Mouse (Mus musculus) cerebellum, adult 2 months (tissue): ENCODE measurements around the gene Ap5s1. TPM values are rescaled to one million over a fixed set of nuclear protein-coding genes. Genes with fewer than 3 reads are reported as not detected.

Source experiments
- DNase-seq, 2 experiments: peaks; one replicate each; pipeline ENCODE4 v3.0.0; 2021
- H3K27ac ChIP-seq: fragments of 200-500 bp; 2 replicates; pipeline ENCODE4 v1.5.1; 2012; ENCODE audit warnings: low read length, control low read depth, inconsistent platforms; ENCODE audit not compliant: insufficient read depth
- H3K27me3 ChIP-seq: fragments of 200-500 bp; 2 replicates; pipeline ENCODE4 v1.6.1; 2012; ENCODE audit warnings: inconsistent platforms, mild to moderate bottlenecking, low read length, moderate library complexity; ENCODE audit not compliant: control insufficient read depth, insufficient read depth
- H3K4me1 ChIP-seq: fragments of 200-500 bp; 2 replicates; pipeline ENCODE4 v1.6.1; 2011; ENCODE audit warnings: low read length; ENCODE audit not compliant: control insufficient read depth, insufficient read depth
- H3K4me3 ChIP-seq: fragments of 200-500 bp; replicated peaks from 2 replicates; pipeline ENCODE3; 2011; ENCODE audit warnings: mild to moderate bottlenecking, low read depth, low read length, control low read depth; ENCODE audit not compliant: insufficient read depth
- CTCF ChIP-seq: fragments of 200-500 bp; IDR thresholded peaks from 2 replicates; pipeline ENCODE4 v1.5.1; 2011; ENCODE audit warnings: low read depth, mild to moderate bottlenecking, control low read depth, low read length, moderate library complexity, borderline replicate concordance; ENCODE audit not compliant: insufficient read depth
- POLR2A ChIP-seq: fragments of 200-500 bp; IDR thresholded peaks from 2 replicates; pipeline ENCODE4 v1.6.1; 2011; ENCODE audit warnings: low read length, control low read depth, borderline replicate concordance; ENCODE audit not compliant: insufficient read depth
- WGBS: fragments of 180-500 bp; shearing (Covaris S2); methylation state at CpG from one replicate; pipeline ENCODE4 v1.1.7; 2018; 5-methylcytosine and 5-hydroxymethylcytosine counted together
- polyA plus RNA-seq: library from polyadenylated mRNA; depleted of rRNA; stranded (reverse); fragments of >200 nt; gene quantifications from 2 replicates; pipeline ENCODE4 v1.2.3, GENCODE M21; 2012

Ap5s1 gene
- polyA plus RNA-seq, 1 experiment = 43.7 TPM

DNA sequence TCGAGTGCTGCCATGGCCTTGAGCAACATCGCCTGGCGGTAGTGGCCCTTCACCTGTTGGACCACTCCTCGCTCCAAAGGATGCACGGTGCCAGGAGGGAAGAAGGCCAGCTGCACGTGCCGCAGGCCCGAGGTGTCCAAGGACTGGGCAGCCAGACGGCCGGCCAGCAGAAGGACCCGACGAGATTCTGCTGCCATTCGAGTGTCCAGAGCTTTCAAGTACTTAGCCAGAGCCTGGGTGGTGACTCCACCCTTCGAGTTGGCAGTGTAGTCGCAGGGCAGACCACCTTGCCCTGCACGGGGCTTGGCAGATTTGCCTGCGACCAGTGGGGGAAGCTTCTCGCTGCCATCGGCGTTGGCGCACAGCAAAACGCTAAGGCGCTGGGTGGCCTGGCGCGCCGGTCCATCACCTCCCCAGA, 28.0 kb upstream of the Ap5s1 start:
- TF ChIP-seq CTCF = no peak
- Histone ChIP-seq H3K4me3 (peak overlapping the region; percentile 65), H3K27me3 (no peaks in the 10 kb centered on the region), H3K27ac (no peak overlapping the region), H3K4me1 (peaks cover 15% of the 10 kb centered on the region)
- DNase-seq = peak in 1 of 2 experiments; percentile 40
- 4% methylated on average over 26 of the region's 26 CpGs for WGBS

DNA sequence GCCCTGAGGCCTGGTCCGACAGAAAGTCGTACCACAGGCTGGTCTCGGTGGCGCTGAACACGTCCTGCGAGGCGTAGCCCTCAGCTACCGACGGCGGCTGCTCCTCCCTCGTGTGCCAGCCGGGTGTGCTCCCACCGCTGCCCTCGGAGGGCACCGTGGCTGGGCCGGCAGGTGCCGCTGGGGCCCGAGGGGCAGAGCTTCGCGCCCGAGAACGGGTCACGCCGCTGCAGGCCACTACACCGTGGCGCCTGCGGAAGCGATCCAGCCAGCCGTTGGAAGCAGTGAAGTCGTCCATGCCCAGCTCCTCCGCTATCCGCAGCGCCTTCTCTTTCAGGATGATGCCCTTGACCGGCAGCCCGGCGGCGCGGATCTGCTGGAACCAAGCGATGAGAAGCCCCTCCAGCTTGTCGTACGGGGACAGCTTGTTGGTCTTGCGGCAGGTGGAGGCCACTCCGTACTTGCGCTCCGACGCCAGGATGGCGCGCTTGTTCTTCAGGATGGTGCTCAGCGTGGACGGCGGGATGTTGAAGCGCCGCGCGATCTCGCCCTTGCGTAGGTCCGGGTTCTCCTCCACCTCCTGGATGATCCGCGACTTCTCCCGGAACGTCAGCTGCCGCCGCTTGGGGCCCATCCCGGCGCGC, 27.5 kb upstream of the Ap5s1 start:
- Histone ChIP-seq H3K4me1 (peaks cover 15% of the 10 kb centered on the region), H3K27ac (peak overlapping the region; percentile 15), H3K4me3 (peak overlapping the region; percentile 65), H3K27me3 (no peaks in the 10 kb centered on the region)
- no peak for TF ChIP-seq POLR2A
- no peak for TF ChIP-seq CTCF
- peak; percentile 70 to 75 for DNase-seq
- under 1% methylated on average over 67 of the region's 67 CpGs for WGBS

DNA sequence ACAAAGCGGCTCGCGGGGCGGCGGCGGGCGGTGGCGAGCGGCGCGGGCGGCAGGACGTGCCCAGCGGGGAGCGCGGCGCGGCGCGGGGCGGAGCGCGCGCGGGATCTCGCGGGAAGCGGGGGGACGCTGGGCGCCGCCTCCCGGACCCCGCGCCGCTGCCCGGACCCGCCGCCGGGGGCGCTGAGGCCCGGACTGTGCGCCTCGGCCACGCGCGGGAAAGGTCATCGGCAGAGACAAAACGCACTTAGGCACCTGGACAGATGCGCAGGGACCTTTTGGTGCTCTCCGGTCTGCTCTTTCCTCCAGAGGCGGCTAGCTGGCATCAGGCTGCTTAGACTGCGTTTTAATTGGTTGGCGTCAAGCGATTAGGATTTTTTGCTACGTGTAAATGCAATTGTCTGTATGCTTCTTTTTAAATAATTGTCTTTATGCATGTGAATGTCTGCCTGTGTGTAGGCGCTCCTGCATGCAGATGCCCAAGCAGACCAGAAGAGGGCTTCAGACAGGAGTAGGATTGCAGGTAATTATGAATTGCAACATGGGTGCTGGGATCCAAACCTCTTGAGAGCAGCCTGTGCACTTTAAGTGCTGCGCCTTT, 26.8 kb upstream of the Ap5s1 start, which contains the start of gene Cenpb:
TSS of gene Cenpb (minus strand) at position 78 of the 598 bp plus-strand sequence.
- DNase-seq = peak; percentile 87 to 88
- Histone ChIP-seq H3K4me1 (peaks cover 15% of the 10 kb centered on the region), H3K27ac (peak within 1 kb of the TSS; percentile 80), H3K27me3 (no peaks in the 10 kb centered on the region), H3K4me3 (peak within 1 kb of the TSS; percentile 95)
- 3% methylated on average over 56 of the region's 57 CpGs for WGBS
- TF ChIP-seq CTCF = peak; percentile 56; the same call in 1 of the 2 replicates
- TF ChIP-seq POLR2A = peak; percentile 76

DNA sequence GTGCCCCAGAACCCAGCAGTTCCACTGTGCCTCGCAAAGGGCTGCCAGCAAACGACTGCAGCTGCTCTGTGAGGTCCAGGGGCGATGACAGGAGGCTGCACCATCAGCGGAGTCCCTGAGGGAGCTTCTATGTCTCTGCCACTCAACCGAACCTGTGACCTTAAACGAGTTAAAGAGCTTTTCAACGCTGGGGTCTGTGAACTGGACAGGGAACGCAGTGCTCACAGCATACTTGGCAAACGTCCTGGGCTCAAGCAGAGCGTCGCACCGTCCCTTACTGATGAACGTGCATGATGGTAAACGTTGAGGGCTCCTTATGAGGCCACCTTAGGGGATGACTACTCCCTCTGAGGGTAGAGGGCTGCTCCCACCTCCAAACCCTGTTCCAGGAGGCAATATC, 20.5 kb upstream of the Ap5s1 start:
- 1% methylated on average over 14 of the region's 14 CpGs for WGBS
- peak overlapping the region; percentile 92 for H3K4me3 ChIP-seq
- no peak for TF ChIP-seq POLR2A
- no peak for TF ChIP-seq CTCF
- peak overlapping the region; percentile 38; the same call in 1 of the 2 replicates for H3K27ac ChIP-seq
- peaks cover 6% of the 10 kb centered on the region; the same call in 1 of the 2 replicates for H3K4me1 ChIP-seq
- H3K27me3 ChIP-seq = no peaks in the 10 kb centered on the region
- no peak for DNase-seq

DNA sequence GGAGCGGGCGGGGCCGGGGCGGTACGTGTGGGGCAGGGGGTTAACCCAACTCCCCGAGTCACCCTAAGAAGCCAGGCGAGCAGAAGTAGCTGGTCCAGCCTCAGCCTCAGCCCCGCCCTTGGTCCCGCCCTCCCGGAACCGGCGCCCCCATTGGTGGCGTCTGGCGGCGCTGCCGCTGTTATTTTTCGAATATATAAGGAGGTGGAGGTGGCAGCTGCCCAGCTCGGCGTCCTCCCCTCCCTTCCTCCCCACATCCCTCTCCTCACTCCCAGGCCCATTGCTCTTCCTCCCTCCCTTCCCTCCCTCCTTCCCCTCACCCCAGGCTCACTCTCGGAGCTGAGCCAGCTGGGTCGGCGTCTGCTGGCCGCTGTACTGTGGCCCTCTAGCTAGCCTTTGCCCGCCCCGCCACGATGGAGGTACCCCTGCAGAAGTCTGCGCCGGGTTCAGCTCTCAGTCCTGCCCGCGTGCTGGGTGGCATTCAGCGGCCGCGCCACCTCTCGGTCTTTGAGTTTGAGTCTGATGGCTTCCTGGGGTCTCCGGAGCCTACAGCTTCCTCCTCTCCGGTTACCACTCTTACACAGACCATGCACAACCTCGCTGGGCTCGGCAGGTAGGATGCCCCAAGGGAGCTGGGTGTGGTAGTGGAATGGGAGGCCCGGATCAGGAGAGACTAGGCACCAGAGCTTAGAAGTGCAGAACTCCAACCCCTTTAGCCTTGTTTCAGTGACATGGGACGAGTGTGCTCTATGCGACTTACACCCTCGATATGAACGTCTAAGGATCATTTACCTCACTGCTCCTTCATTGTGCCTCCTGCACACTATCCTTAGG, 19.9 kb upstream of the Ap5s1 start, which contains the start of the genes Cdc25b and Spef1:
TSS of gene Cdc25b (plus strand) at position 179 of the 831 bp plus-strand sequence.
TSS of gene Spef1 (minus strand) at position 512 of the 831 bp plus-strand sequence.
- TF ChIP-seq POLR2A (peak; percentile 41; the same call in 1 of the 2 replicates), CTCF (no peak)
- WGBS = 1% methylated on average over 43 of the region's 43 CpGs
- H3K27ac ChIP-seq = peak within 1 kb of the TSS; percentile 52
- H3K27me3 ChIP-seq = no peaks in the 10 kb centered on the region
- peak; percentile 86 for DNase-seq
- peaks cover 6% of the 10 kb centered on the region; the same call in 1 of the 2 replicates for H3K4me1 ChIP-seq
- peak within 1 kb of the TSS; percentile 92 for H3K4me3 ChIP-seq

DNA sequence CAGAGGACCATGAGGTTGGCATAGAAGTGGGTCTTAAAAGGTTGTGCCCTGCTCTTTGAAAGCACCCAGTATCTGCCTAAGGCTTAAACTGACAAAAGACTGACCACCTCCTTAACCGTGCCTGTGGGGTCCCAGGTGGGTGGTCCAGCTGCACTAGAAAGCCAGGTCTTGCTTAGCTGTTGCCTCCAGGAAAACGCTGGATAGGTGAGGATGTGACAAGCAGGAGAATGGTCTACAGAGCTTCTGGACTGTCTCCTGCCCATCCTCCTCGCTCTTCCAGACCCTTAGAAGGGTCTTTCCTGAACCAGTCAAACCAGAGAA, 19.3 kb upstream of the Ap5s1 start:
- TF ChIP-seq CTCF = no peak
- TF ChIP-seq POLR2A = no peak
- Histone ChIP-seq H3K4me3 (peak overlapping the region; percentile 92), H3K27me3 (no peaks in the 10 kb centered on the region), H3K4me1 (peaks cover 6% of the 10 kb centered on the region; the same call in 1 of the 2 replicates), H3K27ac (no peak overlapping the region)
- no peak for DNase-seq
- 41% methylated on average over 3 of the region's 3 CpGs for WGBS

DNA sequence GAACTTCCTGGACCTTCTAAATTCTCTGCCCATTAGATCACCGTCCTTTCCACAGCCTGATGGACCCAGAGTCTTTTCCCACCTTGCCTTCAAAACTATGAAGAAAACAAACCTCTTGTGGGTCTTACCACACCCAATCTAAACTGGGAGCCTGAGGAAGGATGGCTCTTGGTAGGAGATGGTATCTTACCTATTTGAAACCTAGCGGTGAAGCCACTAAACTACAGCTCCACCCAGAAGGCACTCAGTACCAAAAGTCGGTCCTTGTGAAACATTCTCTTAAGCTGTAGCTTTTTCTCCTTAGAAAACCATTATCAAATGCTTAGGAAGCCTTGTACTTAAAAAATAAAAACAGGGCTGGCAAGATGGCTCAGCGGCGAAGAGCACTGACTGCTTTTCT, 18.6 kb upstream of the Ap5s1 start:
- Histone ChIP-seq H3K4me1 (peaks cover 6% of the 10 kb centered on the region; the same call in 1 of the 2 replicates), H3K27me3 (no peaks in the 10 kb centered on the region), H3K27ac (no peak overlapping the region), H3K4me3 (no peak overlapping the region)
- no peak for DNase-seq
- WGBS = 93% methylated on average over 5 of the region's 5 CpGs
- no peak for TF ChIP-seq POLR2A
